Mouse (Mus musculus) adrenal gland, adult (tissue): ENCODE measurements around the gene Tcaim.
A peak's percentile ranks its signal among the peaks of the same experiment; 100 is the strongest.
"Not testable (repeated sequence)": the region's sequence is repeated elsewhere in the genome, so short reads cannot be mapped to it uniquely, and the experiment has no call there.

Experiments
- DNase-seq, 2 experiments: peaks; one replicate each; pipeline ENCODE4 v3.0.0; 2022 to 2023; ENCODE audit warnings: low spot score in 1 of 2; ENCODE audit not compliant: inconsistent age in 2 of 2

The Tcaim gene

GRCm38 (mm10) chr9:122847811-122848311 lies 42.5 kb downstream of the Tcaim start:
- DNase-seq = not testable (repeated sequence)

GRCm38 (mm10) chr9:122854526-122854925 lies 49.2 kb downstream of the Tcaim start:
- no peak for DNase-seq

GRCm38 (mm10) chr9:122855141-122855540 lies 49.8 kb downstream of the Tcaim start:
- not testable (repeated sequence) for DNase-seq

- DNase-seq = no peak
These were observed 50.3 kb downstream of the Tcaim start for GRCm38 (mm10) chr9:122855617-122856016.

DNA sequence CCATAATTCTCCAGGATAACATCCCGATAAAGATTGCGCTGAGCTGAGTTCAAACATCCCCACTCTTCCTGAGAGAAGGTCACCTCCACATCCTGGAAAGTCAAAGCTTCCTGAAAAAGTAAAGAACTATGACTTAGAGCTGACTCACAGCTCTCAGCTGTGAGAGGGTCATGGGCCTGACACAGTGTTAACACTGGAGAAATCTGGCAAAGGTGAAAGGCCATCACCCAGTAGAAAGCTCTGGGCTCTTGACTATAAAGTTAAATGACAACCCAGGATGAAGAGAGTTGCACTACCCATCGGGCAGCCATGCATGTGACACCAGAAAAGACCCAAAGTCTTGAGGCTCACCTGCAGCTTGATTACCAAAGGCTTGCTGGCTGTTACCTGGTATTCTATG lies 51.4 kb downstream of the Tcaim start:
- DNase-seq = peak in 1 of 2 experiments; percentile 64

GRCm38 (mm10) chr9:122860752-122861151 lies 55.4 kb downstream of the Tcaim start:
- no peak for DNase-seq

GRCm38 (mm10) chr9:122863731-122864130 lies 58.4 kb downstream of the Tcaim start:
- DNase-seq = peak in 1 of 2 experiments; percentile 71

GRCm38 (mm10) chr9:122864848-122865247 lies 59.5 kb downstream of the Tcaim start:
- peak in 1 of 2 experiments; percentile 69 for DNase-seq

GRCm38 (mm10) chr9:122865697-122866166 lies 60.4 kb downstream of the Tcaim start, which contains the start of gene Zfp445:
Gene Zfp445 (minus strand): TSS chr9:122866006.
- DNase-seq = peak; percentile 86 to 96

DNA sequence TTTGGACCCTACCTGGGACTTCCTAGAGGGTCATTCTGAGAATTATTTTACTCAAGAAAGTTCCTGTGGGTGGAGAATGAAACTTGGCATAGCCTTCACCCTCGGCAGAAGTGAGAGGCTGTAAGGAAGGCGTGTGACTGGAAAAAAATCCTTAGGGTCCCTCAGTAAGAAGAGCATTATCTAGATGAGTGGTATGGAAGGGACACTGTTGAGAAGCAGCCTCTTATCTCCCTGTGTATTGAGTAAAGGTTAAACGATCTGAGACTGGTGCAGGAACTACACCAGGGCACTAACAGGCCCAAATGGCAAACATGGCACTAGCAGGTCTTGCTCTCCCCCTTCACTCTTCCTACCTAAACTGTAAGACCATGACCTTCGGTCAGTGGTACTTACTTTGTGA lies 60.9 kb downstream of the Tcaim start:
- no peak for DNase-seq

GRCm38 (mm10) chr9:122872595-122872994 lies 67.3 kb downstream of the Tcaim start:
- DNase-seq = no peak

GRCm38 (mm10) chr9:122874653-122875052 lies 69.3 kb downstream of the Tcaim start:
- no peak for DNase-seq

GRCm38 (mm10) chr9:122875145-122875544 lies 69.8 kb downstream of the Tcaim start:
- DNase-seq = no peak

GRCm38 (mm10) chr9:122885385-122885784 lies 80.0 kb downstream of the Tcaim start, which contains the start of gene Zkscan7:
Gene Zkscan7 (plus strand): TSS chr9:122885685.
- DNase-seq = no peak
